Mouse (Mus musculus): ENCODE data around the gene Qser1. TPM values are rescaled to one million over a fixed set of nuclear protein-coding genes. Genes with fewer than 3 reads are reported as not detected.

Gene Qser1
- polyA plus RNA-seq, 1 experiment from 2014 or later = 15.2 TPM

- ATAC-seq (ENCODE audit: low FRiP score) = no peak
- Histone ChIP-seq H3K9me3 (ENCODE audit: control insufficient read depth, low read length) (no peaks in the 10 kb centered on the region), H3K4me2 (no peak overlapping the region), H3K27me3 (ENCODE audit: control insufficient read depth, insufficient read depth, low read length) (no peaks in the 10 kb centered on the region), H3K4me3 (ENCODE audit: low read depth, low read length) (no peak overlapping the region), H3K36me3 (ENCODE audit: control insufficient read depth, insufficient read depth, low read length) (peaks cover 4% of the 10 kb centered on the region; the same call in 1 of the 2 replicates), H3K27ac (ENCODE audit: low read depth, low read length) (no peak overlapping the region), H3K4me1 (ENCODE audit: control insufficient read depth, insufficient read depth, low read length) (no peaks in the 10 kb centered on the region), H3K9ac (ENCODE audit: low read length) (no peak overlapping the region)
- DNase-seq (ENCODE audit: low spot score, missing footprints) = no peak
- WGBS = 87% methylated on average over 1 of the region's 1 CpGs
Observed at GRCm38 (mm10) chr2:104805435-104805834, 11.1 kb downstream of the Qser1 start.

DNA sequence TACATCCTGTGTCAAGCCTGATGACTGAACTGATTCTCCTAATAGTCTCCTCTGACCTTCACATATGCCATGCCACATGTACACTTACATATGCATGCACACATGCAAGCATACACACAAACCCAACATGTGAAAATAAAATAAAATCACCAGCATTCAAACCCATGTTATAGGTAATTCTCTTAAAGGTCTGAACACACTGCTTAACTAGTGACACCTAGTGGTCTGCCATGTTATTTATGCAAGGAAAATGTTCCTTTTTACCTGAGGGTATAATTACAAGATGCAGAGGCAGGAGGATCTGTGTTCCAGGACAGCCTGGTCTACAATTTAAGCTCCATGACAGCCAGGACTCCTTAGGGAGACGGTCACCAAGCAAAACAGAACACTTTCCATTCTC is 41.8 kb downstream of the Qser1 start:
- Histone ChIP-seq H3K36me3 (ENCODE audit: control insufficient read depth, insufficient read depth, low read length) (peaks cover 14% of the 10 kb centered on the region; the same call in 1 of the 2 replicates), H3K27me3 (ENCODE audit: control insufficient read depth, insufficient read depth, low read length) (no peaks in the 10 kb centered on the region), H3K4me1 (ENCODE audit: control insufficient read depth, insufficient read depth, low read length) (no peaks in the 10 kb centered on the region), H3K4me3 (ENCODE audit: low read depth, low read length) (no peak overlapping the region), H3K9me3 (ENCODE audit: control insufficient read depth, low read length) (no peaks in the 10 kb centered on the region), H3K9ac (ENCODE audit: low read length) (no peak overlapping the region), H3K27ac (ENCODE audit: low read depth, low read length) (no peak overlapping the region), H3K4me2 (no peak overlapping the region)
- 91% methylated on average over 1 of the region's 1 CpGs for WGBS
- ATAC-seq (ENCODE audit: low FRiP score) (no peak), DNase-seq (ENCODE audit: low spot score, missing footprints) (no peak)

DNA sequence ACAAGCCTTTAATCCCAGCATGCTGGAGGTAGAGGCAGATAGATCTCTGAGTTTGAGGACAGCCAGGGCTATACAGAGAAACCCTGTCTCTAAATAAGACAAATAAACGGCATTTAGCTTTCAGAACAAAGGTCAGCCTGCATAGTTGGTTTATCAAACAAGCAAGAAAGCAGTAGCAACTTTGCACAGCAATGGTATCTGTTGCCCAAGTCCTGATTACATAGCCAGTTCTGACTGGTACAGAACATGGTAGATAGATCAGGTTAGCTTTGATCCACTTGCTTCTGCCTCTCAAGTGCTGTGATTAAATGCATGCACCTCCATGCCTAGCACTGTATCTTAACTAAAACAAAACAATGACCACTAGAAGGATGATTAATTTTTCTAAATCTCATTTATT is 47.9 kb downstream of the Qser1 start:
- H3K36me3 ChIP-seq (ENCODE audit: control insufficient read depth, insufficient read depth, low read length) = peaks cover 9% of the 10 kb centered on the region
- 88% methylated on average over 1 of the region's 1 CpGs for WGBS
- no peak overlapping the region for H3K9ac ChIP-seq (ENCODE audit: low read length)
- no peak for ATAC-seq (ENCODE audit: low FRiP score)
- H3K4me1 ChIP-seq (ENCODE audit: control insufficient read depth, insufficient read depth, low read length) = no peaks in the 10 kb centered on the region
- H3K27me3 ChIP-seq (ENCODE audit: control insufficient read depth, insufficient read depth, low read length) = no peaks in the 10 kb centered on the region
- H3K27ac ChIP-seq (ENCODE audit: low read depth, low read length) = no peak overlapping the region
- no peaks in the 10 kb centered on the region for H3K9me3 ChIP-seq (ENCODE audit: control insufficient read depth, low read length)
- no peak overlapping the region for H3K4me2 ChIP-seq
- no peak overlapping the region for H3K4me3 ChIP-seq (ENCODE audit: low read depth, low read length)
- no peak for DNase-seq (ENCODE audit: low spot score, missing footprints)

DNA sequence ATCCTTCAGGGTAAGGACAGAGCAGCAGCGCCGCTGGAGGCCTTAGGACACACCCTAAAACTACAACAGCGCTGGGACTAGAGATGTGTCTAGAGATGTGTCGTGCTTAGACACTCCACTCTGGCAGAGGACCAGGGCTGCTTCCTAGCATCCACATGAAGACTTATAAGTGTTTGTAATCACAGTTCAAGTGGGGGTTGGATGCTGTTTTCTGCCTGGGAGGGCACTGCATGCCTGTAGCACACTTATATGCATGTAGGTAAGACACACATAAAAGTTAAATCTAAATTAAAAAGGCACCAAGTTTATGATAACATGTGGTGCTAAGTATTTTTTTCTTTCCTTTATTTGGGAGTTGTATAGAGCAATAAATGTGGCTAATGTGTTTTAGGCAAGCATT is 52.5 kb downstream of the Qser1 start:
- H3K9ac ChIP-seq (ENCODE audit: low read length) = no peak overlapping the region
- H3K4me3 ChIP-seq (ENCODE audit: low read depth, low read length) = no peak overlapping the region
- no peaks in the 10 kb centered on the region for H3K9me3 ChIP-seq (ENCODE audit: control insufficient read depth, low read length)
- ATAC-seq (ENCODE audit: low FRiP score) = no peak
- no peak overlapping the region for H3K4me2 ChIP-seq
- WGBS = 94% methylated on average over 4 of the region's 4 CpGs
- H3K27me3 ChIP-seq (ENCODE audit: control insufficient read depth, insufficient read depth, low read length) = no peaks in the 10 kb centered on the region
- peak; percentile 81 for DNase-seq (ENCODE audit: low spot score, missing footprints)
- H3K4me1 ChIP-seq (ENCODE audit: control insufficient read depth, insufficient read depth, low read length) = no peaks in the 10 kb centered on the region
- H3K27ac ChIP-seq (ENCODE audit: low read depth, low read length) = no peak overlapping the region
- H3K36me3 ChIP-seq (ENCODE audit: control insufficient read depth, insufficient read depth, low read length) = peaks cover 2% of the 10 kb centered on the region

DNA sequence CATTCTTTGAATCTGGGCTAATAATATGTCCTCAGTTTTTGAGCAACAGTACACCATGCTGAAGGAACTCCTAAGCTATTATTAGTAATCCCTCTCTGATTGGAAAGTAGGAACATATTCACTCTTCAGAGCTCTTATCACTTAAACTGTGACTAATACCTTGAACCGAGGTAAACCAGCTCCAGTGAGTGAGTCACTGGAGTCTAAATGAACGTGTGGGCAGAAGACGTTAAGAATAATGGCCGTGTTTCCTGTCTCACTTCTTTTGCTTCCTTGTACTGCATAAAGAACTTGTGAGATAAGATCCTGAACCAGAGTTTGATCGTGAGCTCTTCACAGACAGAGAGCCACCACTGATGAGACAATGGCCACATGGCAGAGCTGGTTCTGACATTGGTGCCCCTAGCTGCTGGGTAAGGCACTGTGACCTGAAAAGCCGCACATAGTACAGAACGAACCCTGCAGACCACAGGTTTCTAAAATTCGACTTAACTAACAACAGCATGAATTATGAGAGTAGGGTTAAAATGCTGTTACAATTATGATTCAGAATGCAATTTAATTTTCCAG is 53.3 kb downstream of the Qser1 start:
- Histone ChIP-seq H3K9me3 (ENCODE audit: control insufficient read depth, low read length) (no peaks in the 10 kb centered on the region), H3K27ac (ENCODE audit: low read depth, low read length) (no peak overlapping the region), H3K9ac (ENCODE audit: low read length) (no peak overlapping the region), H3K36me3 (ENCODE audit: control insufficient read depth, insufficient read depth, low read length) (no peaks in the 10 kb centered on the region; the same call in none of the 2 replicates), H3K27me3 (ENCODE audit: control insufficient read depth, insufficient read depth, low read length) (no peaks in the 10 kb centered on the region), H3K4me1 (ENCODE audit: control insufficient read depth, insufficient read depth, low read length) (no peaks in the 10 kb centered on the region), H3K4me3 (ENCODE audit: low read depth, low read length) (no peak overlapping the region), H3K4me2 (no peak overlapping the region)
- 90% methylated on average over 8 of the region's 8 CpGs for WGBS
- no peak for DNase-seq (ENCODE audit: low spot score, missing footprints)
- ATAC-seq (ENCODE audit: low FRiP score) = no peak

DNA sequence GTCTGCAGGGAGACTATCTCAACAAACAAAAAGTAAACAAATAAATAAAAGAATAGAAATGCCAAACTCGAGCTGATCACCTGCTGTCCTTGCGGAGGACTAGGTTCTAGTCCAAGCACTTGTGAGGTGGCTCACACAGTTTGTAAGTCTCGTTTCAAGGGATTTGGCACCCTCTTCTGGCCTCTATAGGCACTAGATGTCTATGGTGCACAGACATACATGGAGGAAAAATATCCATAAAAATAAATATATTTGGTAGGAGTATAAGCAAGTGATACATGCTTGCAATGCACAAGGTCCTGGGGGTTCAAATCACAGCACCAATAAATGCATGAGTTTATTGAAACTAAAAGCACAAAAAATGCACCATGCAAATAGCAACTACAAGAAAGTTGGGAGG is 65.9 kb downstream of the Qser1 start:
- H3K4me2 ChIP-seq = no peak overlapping the region
- DNase-seq (ENCODE audit: low spot score, missing footprints) (no peak), ATAC-seq (ENCODE audit: low FRiP score) (no peak)
- no peaks in the 10 kb centered on the region for H3K27me3 ChIP-seq (ENCODE audit: control insufficient read depth, insufficient read depth, low read length)
- H3K27ac ChIP-seq (ENCODE audit: low read depth, low read length) = no peak overlapping the region
- no peaks in the 10 kb centered on the region for H3K4me1 ChIP-seq (ENCODE audit: control insufficient read depth, insufficient read depth, low read length)
- no peaks in the 10 kb centered on the region for H3K36me3 ChIP-seq (ENCODE audit: control insufficient read depth, insufficient read depth, low read length)
- 58% methylated on average over 3 of the region's 3 CpGs for WGBS
- H3K4me3 ChIP-seq (ENCODE audit: low read depth, low read length) = no peak overlapping the region
- no peaks in the 10 kb centered on the region for H3K9me3 ChIP-seq (ENCODE audit: control insufficient read depth, low read length)
- H3K9ac ChIP-seq (ENCODE audit: low read length) = no peak overlapping the region

DNA sequence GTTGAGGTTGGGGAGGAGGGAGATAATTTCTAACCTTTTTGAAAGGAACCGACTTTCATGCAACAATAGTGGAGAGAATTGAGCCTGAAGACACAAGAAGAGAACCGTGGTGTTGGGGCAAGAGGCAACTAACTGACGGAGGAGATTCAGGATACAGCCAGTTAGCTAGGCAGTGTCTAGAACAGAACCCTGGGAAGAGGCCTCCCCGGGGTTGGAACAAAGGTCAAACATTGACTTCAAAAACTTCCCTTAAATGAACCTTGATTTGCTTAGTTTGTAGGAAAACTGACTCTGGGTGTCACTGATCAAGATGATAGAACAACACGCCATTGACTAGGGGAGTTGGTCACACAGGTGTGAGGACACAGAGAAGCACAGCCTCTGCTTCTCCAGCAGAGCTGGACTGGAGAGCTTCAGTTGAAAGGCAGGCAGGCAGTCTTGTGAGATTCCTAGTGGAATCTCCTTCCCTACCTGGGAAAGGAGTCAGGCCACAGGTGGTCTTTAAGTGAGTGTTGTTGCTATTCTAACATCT is 67.8 kb downstream of the Qser1 start:
- no peak overlapping the region for H3K9ac ChIP-seq (ENCODE audit: low read length)
- ATAC-seq (ENCODE audit: low FRiP score) (no peak), DNase-seq (ENCODE audit: low spot score, missing footprints) (no peak)
- no peaks in the 10 kb centered on the region for H3K4me1 ChIP-seq (ENCODE audit: control insufficient read depth, insufficient read depth, low read length)
- H3K4me2 ChIP-seq = no peak overlapping the region
- no peaks in the 10 kb centered on the region for H3K36me3 ChIP-seq (ENCODE audit: control insufficient read depth, insufficient read depth, low read length)
- 71% methylated on average over 5 of the region's 5 CpGs for WGBS
- H3K9me3 ChIP-seq (ENCODE audit: control insufficient read depth, low read length) = no peaks in the 10 kb centered on the region
- no peak overlapping the region for H3K4me3 ChIP-seq (ENCODE audit: low read depth, low read length)
- H3K27me3 ChIP-seq (ENCODE audit: control insufficient read depth, insufficient read depth, low read length) = no peaks in the 10 kb centered on the region
- no peak overlapping the region for H3K27ac ChIP-seq (ENCODE audit: low read depth, low read length)

DNA sequence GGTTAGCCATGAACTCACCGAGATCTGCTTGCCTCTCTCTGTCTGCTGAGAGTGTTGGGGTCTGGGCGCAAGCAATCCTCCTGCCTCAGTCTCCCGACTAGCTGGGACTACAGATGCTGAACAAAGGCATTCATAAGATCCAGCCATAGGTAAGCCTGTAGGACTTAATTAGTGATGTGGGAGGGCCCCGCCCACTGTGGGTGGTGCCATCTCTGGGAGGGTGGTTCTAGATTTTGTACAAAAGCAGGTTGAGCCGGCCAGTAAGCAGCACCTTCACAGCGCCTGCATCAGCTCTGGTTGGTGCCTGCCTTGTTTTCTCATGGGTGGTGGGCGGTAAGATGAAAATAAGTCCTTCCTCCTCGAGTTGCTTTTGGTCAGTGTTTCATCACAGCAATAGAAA is 70.3 kb downstream of the Qser1 start:
- Histone ChIP-seq H3K4me3 (ENCODE audit: low read depth, low read length) (no peak overlapping the region), H3K9me3 (ENCODE audit: control insufficient read depth, low read length) (no peaks in the 10 kb centered on the region), H3K36me3 (ENCODE audit: control insufficient read depth, insufficient read depth, low read length) (no peaks in the 10 kb centered on the region), H3K4me1 (ENCODE audit: control insufficient read depth, insufficient read depth, low read length) (no peaks in the 10 kb centered on the region), H3K27ac (ENCODE audit: low read depth, low read length) (no peak overlapping the region), H3K9ac (ENCODE audit: low read length) (no peak overlapping the region), H3K4me2 (no peak overlapping the region), H3K27me3 (ENCODE audit: control insufficient read depth, insufficient read depth, low read length) (peaks cover 10% of the 10 kb centered on the region; the same call in 1 of the 2 replicates)
- ATAC-seq (ENCODE audit: low FRiP score) (no peak), DNase-seq (ENCODE audit: low spot score, missing footprints) (no peak)
- 58% methylated on average over 8 of the region's 8 CpGs for WGBS

DNA sequence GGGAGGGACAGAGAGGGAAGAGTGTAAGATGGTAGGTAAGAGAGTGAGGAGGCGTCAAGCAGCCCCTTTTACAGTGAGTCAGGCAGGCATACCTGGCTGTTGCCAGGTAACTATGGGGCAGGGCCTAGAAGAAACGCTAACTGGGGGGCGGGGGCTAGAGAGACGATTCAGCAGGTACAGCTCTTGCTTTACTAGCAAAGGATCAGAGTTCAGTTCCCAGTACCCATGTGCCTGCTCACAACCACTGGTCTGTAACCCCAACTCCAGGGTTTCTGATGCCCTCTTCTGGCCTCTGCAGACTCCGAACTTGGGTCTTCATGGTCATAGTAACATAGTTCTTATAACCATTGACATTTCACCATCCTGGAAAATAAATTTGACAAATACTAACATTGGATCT is 72.6 kb downstream of the Qser1 start:
- Histone ChIP-seq H3K4me2 (no peak overlapping the region), H3K9ac (ENCODE audit: low read length) (no peak overlapping the region), H3K9me3 (ENCODE audit: control insufficient read depth, low read length) (no peaks in the 10 kb centered on the region), H3K36me3 (ENCODE audit: control insufficient read depth, insufficient read depth, low read length) (no peaks in the 10 kb centered on the region), H3K4me1 (ENCODE audit: control insufficient read depth, insufficient read depth, low read length) (no peaks in the 10 kb centered on the region), H3K4me3 (ENCODE audit: low read depth, low read length) (no peak overlapping the region), H3K27me3 (ENCODE audit: control insufficient read depth, insufficient read depth, low read length) (peaks cover 11% of the 10 kb centered on the region; the same call in 1 of the 2 replicates), H3K27ac (ENCODE audit: low read depth, low read length) (no peak overlapping the region)
- ATAC-seq (ENCODE audit: low FRiP score) (no peak), DNase-seq (ENCODE audit: low spot score, missing footprints) (no peak)
- 45% methylated on average over 5 of the region's 5 CpGs for WGBS
